Mouse (Mus musculus): ENCODE data around the gene Cipc. TPM values are rescaled to one million over a fixed set of nuclear protein-coding genes. Genes with fewer than 3 reads are reported as not detected.

Cipc gene
- 77.6 TPM for polyA plus RNA-seq (2017; shearing (Covaris generic))

GRCm38 (mm10) chr12:86946862-86947574 is at the start of gene Cipc:
Cipc (plus strand) TSS chr12:86947043.

GRCm38 (mm10) chr12:86989890-86990754 is 43.3 kb downstream of the Cipc start, which contains the start of gene Zdhhc22:
Zdhhc22 (minus strand) TSS chr12:86990430.

Other genes with a start within 250 kb of the Cipc start
- 12.5 TPM for gene Angel1, start 220.6 kb upstream of the Cipc start, polyA plus RNA-seq (2017; shearing (Covaris generic))
- gene Lrrc74a, start 212.7 kb upstream of the Cipc start, polyA plus RNA-seq (2017; shearing (Covaris generic)), result not detected
- 128 TPM for gene Irf2bpl, start 62.2 kb upstream of the Cipc start, polyA plus RNA-seq (2017; shearing (Covaris generic))
- 0.25 TPM for gene Zdhhc22, start 43.4 kb downstream of the Cipc start, polyA plus RNA-seq (2017; shearing (Covaris generic))
- not detected for gene Tmem63c, start 74.3 kb downstream of the Cipc start, polyA plus RNA-seq (2017; shearing (Covaris generic))
- gene Ngb, start 155.5 kb downstream of the Cipc start, polyA plus RNA-seq (2017; shearing (Covaris generic)), result not detected
- gene Gstz1, start 200.1 kb downstream of the Cipc start, polyA plus RNA-seq (2017; shearing (Covaris generic)), result 6.6 TPM
- 3.3 TPM for gene Pomt2, start 200.9 kb downstream of the Cipc start, polyA plus RNA-seq (2017; shearing (Covaris generic))

Data from effector memory CD4-positive, alpha-beta T cell, adult 5 months (primary cell).